Mouse (Mus musculus): ENCODE results near the gene Bik. TPM values are rescaled to one million over a fixed set of nuclear protein-coding genes. Genes with fewer than 3 reads are reported as not detected.
"Not testable (repeated sequence)": the region's sequence is repeated elsewhere in the genome, so short reads cannot be mapped to it uniquely, and the experiment has no call there.

Gene Bik
- polyA plus RNA-seq, 1 experiment from 2014 or later: 3.1 TPM

DNA sequence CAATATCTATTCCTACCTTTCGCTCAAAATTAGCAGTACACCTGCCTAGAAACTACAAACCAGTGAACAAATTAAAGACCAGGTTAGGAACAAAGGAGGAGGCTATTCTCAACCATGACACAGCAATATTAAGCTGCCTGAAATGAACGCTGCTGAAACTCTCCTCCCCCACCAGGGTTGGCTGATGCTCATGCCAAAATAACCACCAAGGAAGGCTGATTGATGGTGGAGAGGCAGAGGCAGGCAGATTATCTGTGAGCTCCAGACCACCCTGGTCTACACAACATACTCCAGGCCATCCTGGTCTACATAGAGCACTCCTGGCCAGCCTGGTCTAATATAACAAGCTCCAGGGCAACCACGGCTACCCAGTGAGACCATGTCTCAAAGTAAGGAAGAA lies 31.5 kb upstream of the Bik start:
- H3K9me3 ChIP-seq (replicated peaks): no peaks in the 10 kb centered on the region
- 91% methylated on average over 3 of the region's 3 CpGs for WGBS
- H3K27ac ChIP-seq (replicated peaks): no peak overlapping the region
- no peaks in the 10 kb centered on the region for H3K4me1 ChIP-seq
- peaks cover 97% of the 10 kb centered on the region for H3K36me3 ChIP-seq
- DNase-seq (ENCODE audit: low spot score): no peak
- H3K4me3 ChIP-seq: no peak overlapping the region
- no peaks in the 10 kb centered on the region for H3K27me3 ChIP-seq (ENCODE audit: low read depth, poor library complexity, severe bottlenecking)

DNA sequence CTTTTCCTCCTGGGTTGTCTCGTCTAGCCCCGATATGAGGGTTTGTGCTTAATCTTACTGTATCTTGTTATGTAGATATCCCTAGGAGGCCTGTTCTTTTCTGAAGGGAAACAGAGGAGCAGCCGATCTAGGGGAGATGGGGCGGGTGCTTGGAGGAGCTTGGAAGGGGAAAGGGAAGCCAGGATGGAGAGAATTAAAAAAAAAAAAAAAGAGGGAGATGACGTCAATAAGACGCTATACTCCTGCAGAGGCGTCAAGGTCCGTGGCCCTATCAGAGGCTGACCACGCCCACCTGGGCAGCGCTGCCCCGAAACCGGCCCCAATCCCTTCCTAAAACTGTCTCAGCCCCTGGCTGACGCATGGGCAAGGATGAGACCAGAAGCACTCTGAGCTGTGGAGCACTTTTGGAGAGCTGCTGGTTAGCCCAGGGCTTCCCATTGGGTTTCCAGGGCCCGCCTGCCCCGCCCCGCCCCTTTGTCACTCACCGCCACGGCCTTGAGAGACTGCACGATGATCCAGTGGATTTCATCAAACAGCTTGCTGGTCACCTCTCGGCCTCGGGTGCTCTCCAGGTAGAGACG lies 30.8 kb upstream of the Bik start:
- no peaks in the 10 kb centered on the region for H3K27me3 ChIP-seq (ENCODE audit: low read depth, poor library complexity, severe bottlenecking)
- peak overlapping the region; percentile 25 for H3K4me3 ChIP-seq
- no peaks in the 10 kb centered on the region for H3K4me1 ChIP-seq
- WGBS: 65% methylated on average over 22 of the region's 22 CpGs
- no peaks in the 10 kb centered on the region for H3K9me3 ChIP-seq (replicated peaks)
- peaks cover 97% of the 10 kb centered on the region for H3K36me3 ChIP-seq
- no peak for DNase-seq (ENCODE audit: low spot score)
- no peak overlapping the region for H3K27ac ChIP-seq (replicated peaks)

DNA sequence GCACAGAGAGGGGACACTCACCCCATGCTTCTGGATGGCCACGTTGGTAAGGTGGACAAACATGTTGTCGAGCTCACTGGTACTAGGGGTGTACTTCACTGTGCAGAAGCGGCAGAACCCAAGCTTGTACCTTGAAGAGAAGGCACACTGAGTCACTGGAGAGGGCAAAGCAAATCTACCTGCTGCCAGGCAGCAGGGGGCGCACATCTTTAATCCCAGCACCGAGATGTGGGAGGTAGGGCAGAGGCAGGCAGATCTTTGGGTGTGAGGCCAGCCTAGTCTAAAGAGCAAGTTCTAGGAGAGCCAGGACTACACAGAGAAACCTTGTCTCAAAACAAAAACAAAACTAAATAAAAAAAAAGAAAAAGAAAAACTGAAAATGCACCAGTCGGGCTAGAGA lies 29.4 kb upstream of the Bik start:
- H3K4me3 ChIP-seq: no peak overlapping the region
- H3K27ac ChIP-seq (replicated peaks): no peak overlapping the region
- WGBS: 92% methylated on average over 6 of the region's 6 CpGs
- H3K9me3 ChIP-seq (replicated peaks): no peaks in the 10 kb centered on the region
- DNase-seq (ENCODE audit: low spot score): no peak
- no peaks in the 10 kb centered on the region for H3K27me3 ChIP-seq (ENCODE audit: low read depth, poor library complexity, severe bottlenecking)
- peaks cover 93% of the 10 kb centered on the region for H3K36me3 ChIP-seq
- H3K4me1 ChIP-seq: no peaks in the 10 kb centered on the region

DNA sequence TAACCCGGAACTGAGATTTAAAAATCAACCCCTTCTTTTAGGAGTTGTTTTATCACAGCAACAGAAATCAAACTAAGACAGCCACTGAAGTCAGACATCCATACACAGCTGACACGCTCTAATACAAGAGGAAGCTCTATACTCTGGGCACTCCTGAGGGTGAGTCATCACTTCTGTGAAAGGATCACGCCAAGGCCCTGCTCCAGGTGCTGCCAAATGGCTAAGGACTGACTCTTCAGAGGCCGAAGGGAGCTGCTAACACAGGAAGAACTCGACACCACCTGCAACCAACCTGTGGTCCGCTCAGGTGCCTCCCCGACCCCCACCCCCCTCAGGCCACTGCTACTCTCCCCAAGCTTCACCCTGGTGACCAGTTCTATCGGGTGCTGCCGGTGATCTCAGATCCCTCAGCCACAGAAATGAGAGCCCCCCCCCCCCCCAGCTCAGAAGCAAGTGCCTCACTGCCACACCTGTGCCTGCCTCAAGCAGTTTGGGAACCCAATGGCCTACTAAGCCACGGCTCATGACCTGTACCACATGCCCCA lies 27.4 kb upstream of the Bik start:
- Histone ChIP-seq H3K27me3 (ENCODE audit: low read depth, poor library complexity, severe bottlenecking) (no peaks in the 10 kb centered on the region), H3K27ac (replicated peaks) (no peak overlapping the region), H3K4me1 (no peaks in the 10 kb centered on the region), H3K9me3 (replicated peaks) (no peaks in the 10 kb centered on the region), H3K4me3 (no peak overlapping the region), H3K36me3 (peaks cover 91% of the 10 kb centered on the region)
- WGBS: 92% methylated on average over 10 of the region's 10 CpGs
- DNase-seq (ENCODE audit: low spot score): no peak

DNA sequence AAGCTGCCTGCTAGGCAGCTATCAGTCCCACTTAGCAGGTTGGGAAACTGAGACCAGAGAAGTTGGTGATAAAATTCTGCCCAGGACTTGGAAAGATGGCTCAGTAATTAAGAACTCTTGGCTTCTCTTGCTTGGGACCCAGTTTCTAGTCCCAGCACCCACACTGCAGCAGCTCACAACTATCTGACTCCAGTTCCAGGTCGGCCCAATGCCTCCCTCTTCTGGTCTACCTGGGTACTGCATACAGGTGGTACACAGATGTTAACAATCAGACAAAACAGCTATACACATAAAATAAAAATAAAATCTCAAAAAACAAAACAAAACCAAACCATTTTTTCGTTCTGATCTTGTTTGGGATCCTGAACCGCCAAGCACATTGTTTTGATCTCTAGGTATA lies 26.3 kb upstream of the Bik start:
- DNase-seq (ENCODE audit: low spot score): no peak
- Histone ChIP-seq H3K4me1 (no peaks in the 10 kb centered on the region), H3K27me3 (ENCODE audit: low read depth, poor library complexity, severe bottlenecking) (no peaks in the 10 kb centered on the region), H3K9me3 (replicated peaks) (0 out of 2 replicates have a peak, but pooled peaks cover 3% of the 10 kb centered on the region), H3K27ac (replicated peaks) (no peak overlapping the region), H3K4me3 (no peak overlapping the region), H3K36me3 (peaks cover 91% of the 10 kb centered on the region)
- WGBS: 59% methylated on average over 3 of the region's 3 CpGs

DNA sequence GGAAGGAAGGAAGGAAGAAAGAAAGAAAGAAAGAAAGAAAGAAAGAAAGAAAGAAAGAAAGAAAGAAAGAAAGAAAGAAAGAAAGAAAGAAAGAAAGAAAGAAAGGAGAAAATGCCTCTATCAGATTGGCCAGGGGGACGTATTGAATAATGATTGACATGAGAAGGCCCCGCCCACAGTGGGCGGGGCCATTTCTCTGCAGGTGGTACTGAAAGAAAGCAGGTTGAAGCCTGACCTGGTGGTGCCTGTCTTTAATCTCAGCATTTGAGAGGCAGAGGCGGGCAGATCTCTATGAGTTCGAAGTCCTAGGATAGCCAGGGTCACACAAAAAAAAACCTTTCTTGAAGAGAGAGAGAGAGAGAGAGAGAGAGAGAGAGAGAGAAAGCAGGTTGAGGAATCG lies 25.2 kb upstream of the Bik start:
- H3K27me3 ChIP-seq (ENCODE audit: low read depth, poor library complexity, severe bottlenecking); H3K4me3 ChIP-seq; DNase-seq (ENCODE audit: low spot score); H3K27ac ChIP-seq (replicated peaks); H3K9me3 ChIP-seq (replicated peaks); H3K4me1 ChIP-seq: not testable (repeated sequence)
- H3K36me3 ChIP-seq: peaks cover 84% of the 10 kb centered on the region
- 80% methylated on average over 6 of the region's 6 CpGs for WGBS

DNA sequence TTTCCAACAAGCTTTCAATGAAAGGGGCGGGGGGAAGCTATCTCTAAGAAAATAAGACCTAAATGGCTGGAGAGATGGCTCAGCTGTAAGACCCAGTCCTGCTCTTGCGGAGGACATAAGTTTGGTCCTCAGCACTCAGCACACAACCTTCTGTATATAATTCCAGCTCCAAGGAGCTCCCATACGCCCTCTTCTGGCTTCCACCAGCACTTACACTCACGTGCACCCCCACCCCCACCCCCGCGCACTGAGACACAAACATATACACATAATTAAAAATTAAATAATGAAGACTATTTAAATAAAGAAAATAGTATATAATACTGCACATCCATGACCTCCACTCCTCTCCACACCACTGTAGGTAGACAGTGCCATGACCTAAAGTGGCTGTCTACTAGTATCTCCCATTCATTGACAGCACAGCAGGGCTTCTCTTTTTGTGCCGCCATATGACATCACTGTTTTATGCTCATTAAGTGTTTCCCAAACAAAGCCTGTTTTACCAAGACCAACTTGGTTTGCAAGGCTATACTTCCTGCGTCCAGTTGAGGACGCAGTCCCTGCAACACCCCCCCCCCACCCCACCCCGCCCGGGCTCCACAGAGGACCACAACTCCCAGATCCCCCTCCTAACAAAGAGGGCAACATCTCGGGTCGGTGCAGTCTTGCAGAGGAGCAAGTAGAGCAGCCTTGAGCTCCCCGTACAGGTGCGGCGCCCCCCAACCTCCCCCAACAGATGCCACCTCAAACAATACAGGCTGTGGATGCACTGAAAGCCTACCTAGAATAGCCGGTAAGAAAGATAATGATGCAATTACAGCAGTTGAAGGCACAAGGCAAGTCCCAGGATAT lies 16.5 kb upstream of the Bik start:
- Histone ChIP-seq H3K9me3 (replicated peaks) (0 out of 2 replicates have a peak, but pooled peaks cover 2% of the 10 kb centered on the region), H3K27ac (replicated peaks) (peak overlapping the region; percentile 88), H3K27me3 (ENCODE audit: low read depth, poor library complexity, severe bottlenecking) (no peaks in the 10 kb centered on the region), H3K36me3 (peaks cover 7% of the 10 kb centered on the region), H3K4me1 (peaks cover 17% of the 10 kb centered on the region), H3K4me3 (peak overlapping the region; percentile 75)
- 25% methylated on average over 17 of the region's 17 CpGs for WGBS
- no peak for DNase-seq (ENCODE audit: low spot score)

DNA sequence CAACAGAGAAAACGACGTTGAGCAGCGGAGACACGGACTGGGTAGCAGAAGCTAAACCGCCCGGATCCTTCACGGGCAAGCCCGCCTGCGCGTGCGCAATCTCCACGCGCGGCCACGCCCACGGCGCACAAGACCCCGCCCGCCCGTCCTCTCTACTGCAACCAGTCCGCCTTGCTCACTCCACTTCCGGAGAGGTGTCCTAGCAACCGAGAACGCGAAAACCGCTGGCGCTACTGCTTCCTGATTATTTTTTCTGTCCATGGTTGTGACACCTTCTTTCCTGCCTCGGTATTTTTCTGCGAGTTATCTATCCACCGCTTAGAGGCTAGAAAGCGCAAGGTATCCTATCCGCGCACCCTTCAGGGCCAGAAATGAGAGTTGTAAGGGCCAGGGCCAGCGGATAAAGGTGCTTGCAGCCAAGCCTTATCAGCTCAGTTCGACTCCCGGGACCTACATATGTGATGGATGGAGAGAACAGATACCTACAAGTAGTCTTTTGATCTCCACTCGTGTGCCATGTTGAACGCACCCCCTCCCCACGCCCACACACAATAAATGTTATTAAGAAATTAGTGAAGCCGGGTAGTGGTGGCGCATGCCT lies 15.8 kb upstream of the Bik start, which contains the start of gene Ttll1:
TSS of gene Ttll1 (minus strand) at position 89 of the 601 bp plus-strand sequence.
- Histone ChIP-seq H3K4me3 (peak within 1 kb of the TSS; percentile 75), H3K9me3 (replicated peaks) (no peaks in the 10 kb centered on the region), H3K27ac (replicated peaks) (peak within 1 kb of the TSS; percentile 88), H3K4me1 (peaks cover 17% of the 10 kb centered on the region), H3K27me3 (ENCODE audit: low read depth, poor library complexity, severe bottlenecking) (no peaks in the 10 kb centered on the region), H3K36me3 (peaks cover 3% of the 10 kb centered on the region; the same call in 1 of the 2 replicates)
- 12% methylated on average over 41 of the region's 41 CpGs for WGBS
- DNase-seq (ENCODE audit: low spot score): peak; percentile 94

DNA sequence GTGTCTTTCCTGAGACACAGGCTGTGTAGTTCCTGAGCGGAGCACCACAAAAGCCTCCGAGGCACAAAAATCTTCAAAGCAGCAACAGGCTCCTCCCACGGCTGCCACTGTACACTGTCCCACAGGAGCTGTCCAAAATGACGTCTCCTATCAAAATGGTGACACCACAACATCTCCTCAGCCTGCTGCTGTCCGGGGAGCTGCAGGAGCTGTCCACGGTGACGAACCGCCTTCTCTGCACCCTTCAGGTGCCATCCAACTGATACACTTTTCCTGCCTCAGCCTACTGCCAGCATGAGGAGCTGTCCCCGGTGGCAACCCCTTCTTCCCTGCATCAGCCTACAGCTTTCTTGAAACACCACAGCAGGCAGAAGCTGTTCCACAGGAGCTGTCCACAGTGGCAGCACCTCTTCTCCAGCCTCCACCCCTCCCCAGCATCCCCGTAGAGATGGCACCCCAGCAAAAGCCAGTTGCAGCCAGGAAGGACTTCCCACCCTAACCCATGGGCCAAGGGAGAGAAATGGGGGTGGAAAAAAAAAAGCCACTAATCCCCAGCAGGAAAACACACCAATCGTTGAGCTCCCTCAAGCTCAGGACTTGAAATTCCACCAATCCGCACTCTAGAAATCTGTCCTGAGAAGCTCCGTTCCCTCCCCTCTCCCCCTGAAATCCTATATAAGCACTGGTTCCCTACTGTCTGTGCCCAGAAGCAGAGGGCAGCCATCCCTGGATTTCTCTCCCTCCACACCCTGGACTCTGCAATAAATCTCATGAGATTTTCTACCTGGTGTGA lies 14.0 kb upstream of the Bik start:
- WGBS: 79% methylated on average over 13 of the region's 13 CpGs
- no peak for DNase-seq (ENCODE audit: low spot score)
- no peak overlapping the region for H3K4me3 ChIP-seq
- H3K27me3 ChIP-seq (ENCODE audit: low read depth, poor library complexity, severe bottlenecking): no peaks in the 10 kb centered on the region
- peaks cover 17% of the 10 kb centered on the region for H3K4me1 ChIP-seq
- H3K27ac ChIP-seq (replicated peaks): no peak overlapping the region
- H3K9me3 ChIP-seq (replicated peaks): no peaks in the 10 kb centered on the region
- no peaks in the 10 kb centered on the region for H3K36me3 ChIP-seq

DNA sequence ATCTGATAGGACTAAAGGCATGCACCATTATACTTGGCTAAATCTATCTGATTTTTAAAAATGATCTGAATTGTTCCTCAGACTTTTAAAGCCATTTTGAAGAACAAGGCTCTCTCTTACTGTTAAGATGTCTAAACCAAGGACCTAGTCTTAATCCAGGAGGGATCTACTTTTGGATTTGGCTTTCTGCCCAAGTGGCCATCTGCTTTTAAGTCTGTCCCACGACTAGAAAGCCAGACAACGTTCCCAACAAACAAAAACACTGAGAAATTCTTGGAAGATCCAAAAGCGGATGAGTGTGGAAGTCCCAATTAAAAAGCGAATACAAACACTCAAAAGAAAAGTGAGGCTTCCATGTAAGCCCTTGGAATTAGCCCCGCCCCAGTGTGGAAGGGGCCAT lies 11.6 kb upstream of the Bik start:
- 73% methylated on average over 5 of the region's 5 CpGs for WGBS
- H3K9me3 ChIP-seq (replicated peaks): no peaks in the 10 kb centered on the region
- no peak for DNase-seq (ENCODE audit: low spot score)
- peaks cover 15% of the 10 kb centered on the region for H3K27me3 ChIP-seq (ENCODE audit: low read depth, poor library complexity, severe bottlenecking)
- H3K27ac ChIP-seq (replicated peaks): no peak overlapping the region
- H3K4me3 ChIP-seq: no peak overlapping the region
- peaks cover 20% of the 10 kb centered on the region for H3K4me1 ChIP-seq
- no peaks in the 10 kb centered on the region for H3K36me3 ChIP-seq

DNA sequence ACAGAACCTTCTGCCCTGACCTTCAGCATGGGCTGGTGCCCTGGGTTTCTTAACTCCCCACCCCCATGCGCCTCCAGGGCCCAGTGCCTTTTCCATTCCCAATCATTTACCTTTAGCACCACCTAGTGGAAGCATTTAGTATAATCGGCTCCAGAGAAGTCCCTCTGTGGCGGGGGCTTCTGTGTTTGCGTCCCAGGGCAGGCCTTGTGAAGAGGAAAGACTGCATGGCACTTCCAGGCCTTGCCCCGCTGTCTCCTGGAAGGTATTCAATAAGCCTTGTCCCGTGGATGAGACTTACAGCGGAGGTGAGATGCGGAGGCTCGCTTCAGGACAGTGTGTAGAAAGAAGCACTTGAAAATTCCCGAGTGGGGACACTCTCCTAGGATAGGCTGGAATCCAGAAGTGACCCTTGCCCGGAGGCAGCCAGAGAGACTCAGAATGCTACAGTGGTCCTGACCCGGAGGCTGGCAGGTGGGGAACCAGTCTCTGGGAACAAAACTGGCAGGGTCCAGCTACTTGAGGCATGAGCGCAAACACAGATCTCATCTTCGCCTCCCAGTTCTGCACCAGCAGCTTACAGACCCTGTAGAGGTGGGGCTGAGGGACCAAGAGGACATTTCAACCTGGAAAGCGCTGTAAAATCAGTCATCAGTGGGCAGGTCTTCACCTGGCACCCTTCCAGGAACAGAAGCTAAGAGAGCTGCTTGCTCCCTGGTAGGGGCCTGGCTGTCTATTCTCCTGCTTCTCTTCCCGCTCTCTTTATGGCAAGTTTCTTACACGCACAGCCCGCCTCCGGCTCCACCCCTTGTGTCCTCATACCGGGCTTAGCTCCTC lies 8.2 kb upstream of the Bik start:
- Histone ChIP-seq H3K4me3 (no peak overlapping the region), H3K27me3 (ENCODE audit: low read depth, poor library complexity, severe bottlenecking) (peaks cover 15% of the 10 kb centered on the region), H3K36me3 (no peaks in the 10 kb centered on the region), H3K4me1 (peaks cover 27% of the 10 kb centered on the region), H3K27ac (replicated peaks) (no peak overlapping the region), H3K9me3 (replicated peaks) (no peaks in the 10 kb centered on the region)
- WGBS: 40% methylated on average over 20 of the region's 20 CpGs
- DNase-seq (ENCODE audit: low spot score): peak; percentile 70
